Mouse (Mus musculus) gastrocnemius, postnatal 36 days (tissue): ENCODE data around the gene Cd83. TPM values are rescaled to one million over a fixed set of nuclear protein-coding genes. Genes with fewer than 3 reads are reported as not detected.

Source experiments
- total RNA-seq, 2 experiments: library from RNA; stranded (reverse); gene quantifications; 2 replicates each; pipeline ENCODE4 v1.2.3; 2021

The Cd83 gene
- total RNA-seq, 2 experiments from 2014 or later = 0.84 to 1.0 TPM

Other genes starting within 250 kb of the Cd83 start
- gene Mcur1, start 224.6 kb upstream of the Cd83 start, total RNA-seq = 10 to 100 TPM; 27.1 to 28.7 TPM
- under 1 TPM; 0.08 to 0.27 TPM for gene Rnf182, start 169.1 kb upstream of the Cd83 start, total RNA-seq